Mouse (Mus musculus) hindbrain, embryonic 14.5 days (tissue): Measurements from ENCODE around the gene Prss45. TPM values are rescaled to one million over a fixed set of nuclear protein-coding genes. Genes with fewer than 3 reads are reported as not detected.

Experiments
- ATAC-seq: fragments of 200-750 bp; cut with Nextera tagmentation; 2 replicates; pipeline ENCODE4 v1.8.0; 2017; ENCODE audit warnings: moderate number of reproducible peaks, mild to moderate bottlenecking, moderate TSS enrichment, moderate library complexity; ENCODE audit not compliant: low FRiP score
- DNase-seq: peaks from one replicate; pipeline ENCODE4 v3.0.0-alpha.2; 2015; ENCODE audit warnings: low spot score
- H3K27ac ChIP-seq: fragments of 300-500 bp; sonication (generic); 2 replicates; pipeline ENCODE4 v1.5.1; 2014; ENCODE audit warnings: mild to moderate bottlenecking, moderate library complexity
- H3K27me3 ChIP-seq: fragments of 300-500 bp; sonication (generic); 2 replicates; pipeline ENCODE4 v1.6.1; 2014; ENCODE audit warnings: mild to moderate bottlenecking, low read length, mixed read lengths; ENCODE audit not compliant: control insufficient read depth, insufficient read depth
- H3K36me3 ChIP-seq: fragments of 300-500 bp; sonication (generic); replicated peaks from 2 replicates; pipeline ENCODE4 v1.6.1; 2014; ENCODE audit not compliant: control insufficient read depth, insufficient read depth
- H3K4me1 ChIP-seq: fragments of 300-500 bp; sonication (generic); replicated peaks from 2 replicates; pipeline ENCODE4 v1.6.1; 2014; ENCODE audit warnings: antibody characterized with exemption, low read length, mixed read lengths; ENCODE audit not compliant: control insufficient read depth, insufficient read depth
- H3K4me2 ChIP-seq: fragments of 300-500 bp; sonication (generic); replicated peaks from 2 replicates; pipeline ENCODE4 v1.6.1; 2014; ENCODE audit warnings: mild to moderate bottlenecking, moderate library complexity
- H3K4me3 ChIP-seq: fragments of 300-500 bp; sonication (generic); replicated peaks from 2 replicates; pipeline ENCODE4 v1.5.1; 2014; ENCODE audit warnings: mild to moderate bottlenecking, low read length
- H3K9ac ChIP-seq: fragments of 300-500 bp; sonication (generic); 2 replicates; pipeline ENCODE4 v1.6.1; 2014
- H3K9me3 ChIP-seq: fragments of 300-500 bp; sonication (generic); 2 replicates; pipeline ENCODE4 v1.6.1; 2016; ENCODE audit warnings: low read length; ENCODE audit not compliant: control insufficient read depth
- WGBS: fragments of 180-500 bp; shearing (Covaris S2); extraction: QIAGEN DNeasy Blood & Tissue Kit; methylation state at CpG from one replicate; pipeline ENCODE4 v1.1.7; 2014; 5-methylcytosine and 5-hydroxymethylcytosine counted together
- polyA plus RNA-seq: library from polyadenylated mRNA; unstranded; fragments of >200 nt; fragmentation: Nextera tagmentation; extraction: Ambion mirVana; gene quantifications from 2 replicates; pipeline ENCODE4 v1.2.1, GENCODE M21; 2014

The Prss45 gene
- polyA plus RNA-seq, 1 experiment from 2014 or later: 0.16 TPM

- Histone ChIP-seq H3K9me3 (no peaks in the 10 kb centered on the region), H3K9ac (no peak overlapping the region)
- no peak for DNase-seq
Observed at GRCm38 (mm10) chr9:110887388-110888303, 53.3 kb downstream of the Prss45 start.

DNA sequence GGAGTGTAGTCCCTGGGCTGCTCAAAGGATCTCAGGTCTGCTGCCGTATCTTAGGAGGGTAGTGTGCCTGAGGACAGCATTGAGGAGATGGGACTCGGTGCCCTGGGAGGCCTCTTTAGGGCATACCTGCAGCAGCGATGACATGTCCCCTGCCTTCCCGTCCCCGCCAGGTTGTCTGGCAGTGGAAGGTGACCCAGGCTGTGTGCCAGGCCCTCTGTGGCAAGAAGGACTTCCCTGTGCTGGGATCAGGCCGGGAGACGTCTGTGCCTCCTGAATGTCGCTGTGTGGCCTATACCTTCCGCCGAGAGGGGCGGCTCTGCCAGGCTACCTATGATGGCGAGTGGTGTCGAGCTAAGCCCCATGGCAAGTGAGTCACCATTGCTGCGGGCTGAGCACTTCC, 54.5 kb downstream of the Prss45 start:
- no peaks in the 10 kb centered on the region for H3K4me1 ChIP-seq
- 94% methylated on average over 14 of the region's 14 CpGs for WGBS
- no peak overlapping the region for H3K27ac ChIP-seq
- DNase-seq: no peak
- no peaks in the 10 kb centered on the region for H3K9me3 ChIP-seq
- no peaks in the 10 kb centered on the region for H3K27me3 ChIP-seq
- no peak for ATAC-seq
- H3K36me3 ChIP-seq: no peaks in the 10 kb centered on the region
- no peak overlapping the region for H3K4me3 ChIP-seq
- no peak overlapping the region for H3K4me2 ChIP-seq
- no peak overlapping the region for H3K9ac ChIP-seq

More at GRCm38 (mm10) chr9:110887388-110888303, 53.3 kb downstream of the Prss45 start:
- no peaks in the 10 kb centered on the region for H3K36me3 ChIP-seq
- no peak overlapping the region for H3K4me3 ChIP-seq
- H3K4me1 ChIP-seq: no peaks in the 10 kb centered on the region
- H3K27me3 ChIP-seq: no peaks in the 10 kb centered on the region
- 65% methylated on average over 9 of the region's 9 CpGs for WGBS
- no peak for ATAC-seq
- no peak overlapping the region for H3K27ac ChIP-seq
- H3K4me2 ChIP-seq: no peak overlapping the region

DNA sequence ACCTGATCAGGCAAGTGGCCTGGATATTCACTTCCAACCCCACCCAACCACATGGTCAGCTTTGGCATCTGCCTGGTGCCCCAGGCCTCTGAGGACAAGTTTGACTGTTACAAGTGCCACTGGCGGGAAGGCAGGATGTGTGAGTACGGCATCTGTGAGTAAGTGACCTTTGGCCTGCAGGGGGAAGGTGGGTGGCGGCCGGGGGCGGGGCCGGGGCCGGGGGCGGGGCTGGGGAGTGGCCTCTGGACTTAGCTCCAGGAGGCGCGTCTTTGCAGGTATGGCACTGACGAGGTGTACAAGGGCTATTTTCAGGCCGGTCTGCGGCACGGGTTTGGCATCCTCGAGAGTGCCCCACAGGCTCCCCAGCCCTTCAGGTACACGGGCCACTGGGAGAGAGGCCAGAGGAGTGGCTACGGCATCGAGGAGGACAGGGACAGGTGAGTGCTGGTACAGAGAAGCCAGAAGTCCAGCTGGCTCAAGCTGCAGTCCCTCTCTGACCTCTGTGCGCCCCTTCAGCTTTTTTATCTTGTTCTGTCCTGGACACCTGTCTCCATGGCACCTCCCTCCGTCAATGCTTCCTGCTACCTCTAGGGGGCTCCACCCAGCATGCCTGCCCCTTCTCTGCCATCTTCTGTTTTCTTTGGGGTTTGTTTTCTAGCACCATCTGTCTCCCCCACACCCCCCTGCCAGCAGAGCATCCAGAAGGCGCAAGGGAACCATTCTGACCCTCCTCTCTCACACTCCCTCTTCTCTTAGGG, 55.8 kb downstream of the Prss45 start:
- DNase-seq: no peak

More for the DNA sequence above, 55.8 kb downstream of the Prss45 start:
- no peak for ATAC-seq
- Histone ChIP-seq H3K9me3 (no peaks in the 10 kb centered on the region), H3K9ac (no peak overlapping the region), H3K36me3 (no peaks in the 10 kb centered on the region), H3K27ac (no peak overlapping the region), H3K4me3 (no peak overlapping the region), H3K4me2 (no peak overlapping the region), H3K4me1 (no peaks in the 10 kb centered on the region), H3K27me3 (no peaks in the 10 kb centered on the region)
- WGBS: 12% methylated on average over 20 of the region's 21 CpGs

Other genes starting within 250 kb of the Prss45 start
- gene Nradd, start 210.1 kb upstream of the Prss45 start, polyA plus RNA-seq: 16.4 and 16.8 TPM in 2 replicates
- gene Nbeal2, start 180.4 kb upstream of the Prss45 start, polyA plus RNA-seq: 2.2 and 4.0 TPM in 2 replicates
- 84.6 and 97.6 TPM in 2 replicates for gene Ccdc12, start 178.1 kb upstream of the Prss45 start, polyA plus RNA-seq
- gene Myl3, start 92.7 kb upstream of the Prss45 start, polyA plus RNA-seq: 0.26 and 0.43 TPM in 2 replicates
- 10.1 and 12.8 TPM in 2 replicates for gene Pth1r, start 87.4 kb upstream of the Prss45 start, polyA plus RNA-seq
- not detected in 2 replicates for gene Prss42, start 36.4 kb upstream of the Prss45 start, polyA plus RNA-seq
- gene Prss44, start 20.6 kb upstream of the Prss45 start, polyA plus RNA-seq: not detected in 2 replicates
- not detected in 2 replicates for gene Prss43, start 7.9 kb upstream of the Prss45 start, polyA plus RNA-seq
- not detected in 2 replicates for gene Prss46, start 9.9 kb downstream of the Prss45 start, polyA plus RNA-seq
- 0.31 TPM in 1 of 2 replicates, not detected in the other for gene Prss50, start 23.4 kb downstream of the Prss45 start, polyA plus RNA-seq
- 1.4 and 1.9 TPM in 2 replicates for gene Als2cl, start 45.3 kb downstream of the Prss45 start, polyA plus RNA-seq
- gene Tmie, start 45.5 kb downstream of the Prss45 start, polyA plus RNA-seq: 2.3 and 2.4 TPM in 2 replicates
- not detected in 2 replicates for gene Fam240a, start 82.3 kb downstream of the Prss45 start, polyA plus RNA-seq
- 0.14 and 0.40 TPM in 2 replicates for gene Tdgf1, start 111.6 kb downstream of the Prss45 start, polyA plus RNA-seq
- gene Lrrc2, start 117.0 kb downstream of the Prss45 start, polyA plus RNA-seq: 0.86 and 1.0 TPM in 2 replicates
- not detected in 2 replicates for gene Rtp3, start 156.0 kb downstream of the Prss45 start, polyA plus RNA-seq
- gene Ltf, start 184.7 kb downstream of the Prss45 start, polyA plus RNA-seq: 1.1 and 1.7 TPM in 2 replicates
- 0.97 and 1.3 TPM in 2 replicates for gene Ccrl2, start 222.9 kb downstream of the Prss45 start, polyA plus RNA-seq